In the genomic region with DNA sequence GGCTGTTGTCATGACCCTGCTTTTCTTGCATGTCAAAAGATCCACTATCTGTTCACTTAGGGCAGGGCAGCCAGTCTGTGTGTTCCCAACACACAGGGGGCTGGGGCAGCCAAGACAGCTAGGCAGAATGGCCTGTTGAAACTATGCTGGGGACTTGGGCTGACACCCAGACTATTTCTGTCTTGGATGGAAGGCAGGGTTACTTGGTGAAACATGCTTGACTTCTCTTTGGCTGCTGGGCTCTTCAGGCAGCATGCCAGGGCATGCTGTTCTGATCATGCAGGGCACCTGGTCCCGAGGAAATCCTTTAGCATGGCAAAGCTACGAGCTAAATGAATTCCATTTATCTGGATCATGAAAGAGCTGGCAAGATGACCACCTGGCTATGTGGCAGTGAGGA, we compare ENCODE assay signal across 10 mouse cellular contexts. TPM values are rescaled to one million over a fixed set of nuclear protein-coding genes. Genes with fewer than 3 reads are reported as not detected.
DNase-seq lines count a peak whose midpoint lies in the region; ATAC-seq lines count a peak whose summit lies in the region.
"Had no signal": no experiment of that assay in that cellular context is flagged by ENCODE, and none has a peak within 500 bp of the region (broad histone marks: within the 10 kb centered on the region; RNA-seq: fewer than 3 reads in every experiment).

No protein-coding gene starts in this region.

- H3K9ac ChIP-seq in heart, embryonic 13.5 days: no peak overlapping the region
- H3K9ac ChIP-seq: hindbrain, embryonic 15.5 days had no signal

- no peak overlapping the region for H3K4me2 ChIP-seq in heart, embryonic 13.5 days
- H3K4me2 ChIP-seq: hindbrain, embryonic 15.5 days had no signal

- no peaks in the 10 kb centered on the region for H3K27me3 ChIP-seq in heart, embryonic 13.5 days (replicated peaks)
- no peaks in the 10 kb centered on the region for H3K27me3 ChIP-seq in midbrain, embryonic 10.5 days (ENCODE audit: low read depth, poor library complexity, severe bottlenecking)
- H3K27me3 ChIP-seq: hindbrain, embryonic 15.5 days had no signal

- peaks cover 46% of the 10 kb centered on the region for H3K4me1 ChIP-seq in heart, embryonic 13.5 days
- no peaks in the 10 kb centered on the region for H3K4me1 ChIP-seq in midbrain, embryonic 10.5 days

- no peaks in the 10 kb centered on the region for H3K9me3 ChIP-seq in heart, embryonic 13.5 days
- no peaks in the 10 kb centered on the region for H3K9me3 ChIP-seq in midbrain, embryonic 10.5 days (replicated peaks)
- H3K9me3 ChIP-seq: hindbrain, embryonic 15.5 days had no signal

- peak; percentile 50 for DNase-seq in cerebellum, adult 11 months
- peak; percentile 4 for DNase-seq in 3T3-L1 (ENCODE audit: low read depth, low spot score)
- peak; percentile 90 to 94 for DNase-seq in cerebellum, postnatal 10 days
- no peak for DNase-seq in urinary bladder, postnatal 25 days (ENCODE audit: low spot score)
- no peak for DNase-seq in midbrain, embryonic 10.5 days (ENCODE audit: low spot score)
- DNase-seq in frontal cortex, postnatal 25 days (ENCODE audit: low spot score in 2 of 2): no peak

- H3K36me3 ChIP-seq in heart, embryonic 13.5 days: 0 out of 2 replicates have a peak, but pooled peaks cover 14% of the 10 kb centered on the region
- peaks cover 60% of the 10 kb centered on the region for H3K36me3 ChIP-seq in midbrain, embryonic 10.5 days
- H3K36me3 ChIP-seq: hindbrain, embryonic 15.5 days had no signal

- WGBS in heart, embryonic 13.5 days: 36% methylated on average over 2 of the region's 2 CpGs
- WGBS in midbrain, embryonic 10.5 days: 89% methylated on average over 2 of the region's 2 CpGs

- ATAC-seq in cerebellum, adult (ENCODE audit: insufficient number of reproducible peaks, low FRiP score, low TSS enrichment): no peak; the same call in 1 of the 2 replicates
- ATAC-seq in heart, embryonic 13.5 days (ENCODE audit: extremely low read depth, insufficient number of reproducible peaks, low FRiP score, low TSS enrichment): no peak

- peak overlapping the region; percentile 57; the same call in 1 of the 2 replicates for H3K27ac ChIP-seq in heart, embryonic 13.5 days (replicated peaks)
- H3K27ac ChIP-seq in midbrain, embryonic 10.5 days (replicated peaks): no peak overlapping the region
- H3K27ac ChIP-seq: hindbrain, embryonic 15.5 days had no signal

- H3K4me3 ChIP-seq in heart, embryonic 13.5 days: no peak overlapping the region
- no peak overlapping the region for H3K4me3 ChIP-seq in midbrain, embryonic 10.5 days
- H3K4me3 ChIP-seq: hindbrain, embryonic 15.5 days had no signal

RNA-seq across cellular contexts. Expression of a gene that starts 46.8 kb away (rescaled TPM):
- 0.36 and 0.37 TPM in 2 replicates for polyA plus RNA-seq in heart, embryonic 13.5 days (2015; fragmentation: Nextera tagmentation; extraction: Ambion mirVana)
- polyA plus RNA-seq in midbrain, embryonic 10.5 days (2016; fragmentation: Nextera tagmentation; extraction: Ambion mirVana): 0.32 and 0.74 TPM in 2 replicates
- polyA plus RNA-seq: liver, adult 2 months had no signal

Comparison
In these comparisons a context has a peak if more than half of its experiments do, and no peak if none do; other contexts are left out.
1. DNase-seq: peak in cerebellum, adult 11 months (single experiment), 3T3-L1 (single experiment) and cerebellum, postnatal 10 days (2 of 2); none in urinary bladder, postnatal 25 days (single experiment), midbrain, embryonic 10.5 days (single experiment) and frontal cortex, postnatal 25 days (0 of 2).